Mouse (Mus musculus) lung, adult 2 months (tissue): ENCODE measurements around the gene Nipal1.

Experiments used
- CTCF ChIP-seq: fragments of 200-500 bp; IDR thresholded peaks from 2 replicates; pipeline ENCODE4 v1.5.1; 2011; ENCODE audit warnings: mild to moderate bottlenecking, low read length, control low read depth; ENCODE audit not compliant: insufficient read depth
- POLR2A ChIP-seq: fragments of 200-500 bp; IDR thresholded peaks from 2 replicates; pipeline ENCODE4 v1.6.1; 2011; ENCODE audit warnings: low read depth, mild to moderate bottlenecking, control low read depth, low read length, borderline replicate concordance; ENCODE audit errors: extremely low read depth

DNA sequence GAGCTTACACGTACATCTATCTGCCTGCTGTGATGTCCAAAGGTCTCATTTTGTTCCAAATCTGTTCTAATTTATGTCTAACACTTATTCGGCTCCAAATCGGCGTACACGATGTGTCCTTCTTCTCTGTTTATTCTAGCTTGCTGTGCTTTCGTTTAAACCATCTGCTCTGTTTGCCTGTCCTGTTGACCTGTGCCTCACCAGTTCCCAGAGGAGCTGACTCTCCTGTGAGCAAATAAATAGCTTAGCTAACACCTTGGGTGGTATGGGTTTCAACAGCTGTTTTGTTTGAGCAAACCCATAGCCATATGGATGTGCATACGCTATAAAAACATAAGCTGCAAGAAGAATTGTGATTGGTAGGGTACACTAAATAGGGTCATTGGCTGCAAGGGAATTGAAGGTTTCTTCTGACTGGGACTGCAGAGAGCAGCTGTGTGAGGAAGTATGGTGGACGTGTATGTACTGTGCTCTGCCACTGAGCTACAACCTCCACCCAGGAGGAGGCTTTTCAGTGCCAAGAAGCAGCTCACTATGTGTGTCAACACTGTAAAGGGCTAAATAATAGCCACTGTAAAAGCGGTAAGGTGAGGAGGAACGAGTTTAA is 5.6 kb downstream of the Nipal1 start:
- TF ChIP-seq CTCF (no peak), POLR2A (no peak)
